Mouse (Mus musculus): ENCODE results near the gene Mast4. TPM values are rescaled to one million over a fixed set of nuclear protein-coding genes. Genes with fewer than 3 reads are reported as not detected.

Mast4 gene
- total RNA-seq, 2 experiments from 2014 or later, result 43.1 to 43.4 TPM

DNA sequence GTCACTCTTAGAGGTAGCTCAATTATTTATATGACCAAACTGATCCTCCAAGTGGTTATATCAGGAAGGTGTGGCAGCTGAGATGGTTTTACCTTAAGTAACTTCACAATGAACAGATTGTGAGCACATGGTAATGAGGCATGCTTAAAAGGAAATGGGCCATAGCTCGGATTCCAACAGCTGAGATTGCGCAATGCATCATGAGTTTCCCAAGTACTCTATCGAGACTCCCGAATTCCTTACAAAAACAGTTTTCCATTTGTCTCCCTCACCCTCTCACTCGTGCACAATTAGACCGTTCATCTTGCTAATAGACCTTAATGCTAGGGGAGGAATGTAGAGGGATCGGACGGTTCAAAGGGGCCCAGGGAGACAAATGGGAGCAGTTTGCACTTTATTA is 564.1 kb downstream of the Mast4 start:
- no peak for DNase-seq
- intact Hi-C loops (cut with DNase I), result no loop called here

DNA sequence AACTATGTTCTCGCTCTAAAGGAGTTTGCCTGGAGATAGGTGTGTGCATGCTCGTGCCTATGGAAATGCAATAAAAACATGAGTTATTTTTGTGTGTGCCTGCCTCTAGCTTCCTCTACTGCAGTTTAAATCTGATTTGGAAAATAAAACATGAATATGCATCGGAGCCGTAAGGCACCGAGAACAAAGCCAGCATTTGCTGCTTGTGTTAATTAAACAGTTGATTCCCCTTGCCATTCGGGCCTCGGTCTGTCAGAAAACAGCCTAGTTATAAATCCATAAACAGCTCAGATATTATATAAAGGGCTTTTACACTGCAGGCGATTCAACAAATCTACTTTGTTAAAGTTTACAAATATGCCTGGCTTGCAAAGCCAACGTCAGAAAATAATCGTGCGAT is 565.8 kb downstream of the Mast4 start:
- intact Hi-C loops (cut with DNase I), result no loop called here
- no peak for DNase-seq

GRCm38 (mm10) chr13:102767110-102767509 is 567.2 kb downstream of the Mast4 start:
- no peak for DNase-seq
- intact Hi-C loops (cut with DNase I), result no loop called here

DNA sequence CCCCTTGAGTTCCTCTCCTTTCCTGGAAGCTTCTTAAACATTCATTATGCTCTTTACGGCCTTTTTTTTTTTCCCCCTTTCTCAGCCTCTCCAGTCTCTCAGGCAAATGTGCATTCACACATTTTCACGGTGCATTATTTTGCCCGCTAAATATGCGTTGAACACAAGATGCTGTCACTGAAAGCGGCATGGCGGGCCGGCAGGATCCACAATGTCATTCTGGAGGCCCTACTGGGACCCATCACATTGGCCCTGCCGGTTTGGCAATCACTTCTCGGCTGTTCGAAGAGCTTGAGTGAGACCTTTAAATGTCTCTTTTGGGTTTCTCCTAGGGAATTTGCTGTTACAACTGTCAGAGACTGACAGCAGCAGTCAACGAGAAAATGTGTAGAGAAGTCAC is 569.1 kb downstream of the Mast4 start:
- intact Hi-C loops (cut with DNase I), result no loop called here
- DNase-seq, result peak; percentile 18

- DNase-seq, result no peak
- intact Hi-C loops (cut with DNase I), result no loop called here
Measured at GRCm38 (mm10) chr13:102764218-102764617, 570.1 kb downstream of the Mast4 start.

- intact Hi-C loops (cut with DNase I), result no loop called here
- no peak for DNase-seq
Measured at GRCm38 (mm10) chr13:102762203-102762602, 572.1 kb downstream of the Mast4 start.

GRCm38 (mm10) chr13:102761410-102761809 is 572.9 kb downstream of the Mast4 start:
- intact Hi-C loops (cut with DNase I), result no loop called here
- DNase-seq, result no peak

DNA sequence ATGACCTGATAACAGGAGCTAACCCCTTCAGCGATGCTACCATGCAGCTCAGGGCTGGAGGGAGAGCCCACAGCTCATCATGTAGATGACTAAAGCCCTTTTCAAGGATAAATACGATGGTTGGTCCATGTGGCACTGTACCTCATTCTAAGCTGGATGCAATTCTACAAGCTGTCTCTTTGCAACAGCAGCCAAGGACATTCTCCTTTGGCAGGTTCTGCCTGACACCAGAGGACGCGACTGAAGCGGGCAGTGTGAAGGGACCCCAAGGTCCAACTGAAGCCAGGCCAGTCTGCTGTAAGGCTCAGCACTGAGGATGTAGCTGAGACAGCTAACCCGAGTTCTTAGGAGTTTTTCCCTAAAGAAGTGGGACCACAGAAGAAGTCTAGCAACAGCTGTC is 576.3 kb downstream of the Mast4 start:
- intact Hi-C loops (cut with DNase I), result no loop called here
- DNase-seq, result no peak

GRCm38 (mm10) chr13:102756071-102756470 is 578.2 kb downstream of the Mast4 start:
- intact Hi-C loops (cut with DNase I), result no loop called here
- no peak for DNase-seq

- intact Hi-C loops (cut with DNase I), result no loop called here
Measured at GRCm38 (mm10) chr13:102755124-102755523, 579.2 kb downstream of the Mast4 start.

GRCm38 (mm10) chr13:102753714-102754556 is 580.4 kb downstream of the Mast4 start:
- intact Hi-C loops (cut with DNase I), result no loop called here
- DNase-seq, result no peak

More at GRCm38 (mm10) chr13:102755124-102755523, 579.2 kb downstream of the Mast4 start:
- DNase-seq, result no peak

GRCm38 (mm10) chr13:102749891-102750290 is 584.4 kb downstream of the Mast4 start:
- intact Hi-C loops (cut with DNase I), result loop anchor here (5.0 kb wide), 1 partner anchor 73 kb away; no protein-coding TSS in a partner anchor
- DNase-seq, result no peak

DNA sequence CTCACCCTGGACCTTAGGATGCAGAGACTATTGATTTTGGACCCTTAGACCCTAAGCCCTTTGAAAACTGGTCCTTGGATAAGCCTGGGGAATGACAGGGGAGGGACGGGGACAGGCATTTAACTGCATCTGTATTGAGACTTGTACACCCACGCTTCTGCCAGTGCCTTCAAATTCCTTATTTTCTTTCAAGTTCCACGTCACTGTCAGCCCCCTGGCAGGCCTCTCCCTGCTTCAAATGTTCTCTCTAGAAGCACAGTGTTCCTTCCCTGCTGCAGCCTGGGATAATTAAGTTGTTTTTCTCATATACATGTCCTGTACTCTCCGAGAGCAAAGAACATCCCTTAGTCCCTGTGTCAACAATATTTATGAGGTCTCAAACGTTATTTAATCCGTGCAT is 585.1 kb downstream of the Mast4 start:
- DNase-seq, result no peak
- intact Hi-C loops (cut with DNase I), result loop anchor here (5.0 kb wide), 1 partner anchor 72 kb away; no protein-coding TSS in a partner anchor

DNA sequence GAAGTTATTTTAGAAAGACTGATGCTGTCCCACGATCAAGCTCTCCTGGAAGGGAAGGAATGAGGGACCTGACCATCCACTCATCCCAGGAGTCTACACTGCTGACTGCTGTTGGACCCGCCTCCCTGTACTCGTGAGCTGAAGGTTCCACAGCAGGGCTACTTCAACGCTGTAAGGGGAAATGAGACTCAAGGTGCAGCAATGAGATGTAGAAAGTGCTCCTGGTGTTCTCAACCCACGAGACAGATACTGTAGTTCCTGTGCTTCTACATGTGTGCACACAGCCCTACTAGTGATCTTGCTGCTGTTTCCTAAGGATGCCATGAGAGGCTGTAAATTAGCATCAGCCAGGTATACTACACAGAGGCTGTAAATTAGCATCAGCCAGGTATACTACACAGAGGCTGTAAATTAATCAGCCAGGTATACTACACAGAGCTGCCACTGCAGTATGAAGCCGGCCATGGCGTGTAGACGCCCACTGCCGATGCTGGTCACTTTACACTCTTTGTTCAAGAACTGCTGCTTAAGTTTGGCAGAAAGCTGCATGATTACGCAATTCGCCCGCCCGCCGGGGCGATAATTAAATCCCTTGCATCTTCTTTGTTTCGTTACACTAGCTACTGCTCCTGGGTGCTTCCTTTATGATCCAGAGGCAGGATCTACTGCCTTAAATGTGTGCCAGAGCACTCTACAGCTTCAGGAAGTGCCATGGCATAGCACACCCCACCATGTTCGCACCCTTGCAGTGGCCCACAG is 587.3 kb downstream of the Mast4 start:
- no peak for DNase-seq
- intact Hi-C loops (cut with DNase I), result loop anchor here (5.0 kb wide), 1 partner anchor 70 kb away; no protein-coding TSS in a partner anchor

- DNase-seq, result no peak
- intact Hi-C loops (cut with DNase I), result loop anchor here (5.0 kb wide), 1 partner anchor 68 kb away; no protein-coding TSS in a partner anchor
Measured at GRCm38 (mm10) chr13:102745626-102746342, 588.5 kb downstream of the Mast4 start.

- no peak for DNase-seq
- intact Hi-C loops (cut with DNase I), result loop anchor here (5.0 kb wide), 1 partner anchor 68 kb away; no protein-coding TSS in a partner anchor
Measured at GRCm38 (mm10) chr13:102745270-102745600, 589.1 kb downstream of the Mast4 start.

DNA sequence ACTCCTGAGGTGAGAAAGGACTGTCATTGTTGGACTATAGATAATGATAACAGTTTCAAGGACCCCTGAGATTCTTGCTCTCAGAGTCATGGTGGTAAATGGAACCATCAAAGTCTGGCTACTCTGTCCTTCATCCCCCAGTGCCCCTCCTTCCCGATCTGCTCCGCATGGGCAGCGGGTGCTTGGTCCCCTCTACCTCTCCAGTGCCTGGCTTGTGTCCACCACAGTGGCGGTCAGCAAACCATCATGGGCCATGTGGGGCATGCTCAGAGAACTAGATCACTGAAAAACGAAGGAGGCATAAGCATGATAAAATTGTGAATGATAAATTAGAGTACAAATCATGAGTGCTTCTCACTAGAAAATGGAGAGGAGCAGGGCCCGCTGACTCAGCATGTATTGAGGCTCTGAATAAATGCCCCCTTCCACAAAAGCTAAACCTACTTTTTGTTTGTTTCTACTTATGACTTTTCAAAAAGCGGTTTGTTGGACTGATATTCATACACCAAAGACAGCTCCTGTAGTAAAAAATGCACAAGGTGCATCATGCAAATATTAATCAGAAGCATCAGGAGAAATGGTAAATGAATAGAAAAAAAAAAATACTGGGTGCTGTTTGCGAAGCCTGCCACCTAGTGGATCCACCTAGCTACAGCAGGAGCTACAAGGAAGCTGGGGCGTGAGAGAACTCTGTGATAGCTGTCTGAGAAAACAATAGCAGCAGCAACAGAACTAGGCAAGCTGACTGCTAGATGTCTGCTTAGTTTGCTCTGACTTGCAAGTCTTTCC is 589.6 kb downstream of the Mast4 start:
- intact Hi-C loops (cut with DNase I), result loop anchor here (5.0 kb wide), 1 partner anchor 67 kb away; no protein-coding TSS in a partner anchor
- DNase-seq, result peak; percentile 43

- DNase-seq, result no peak
- intact Hi-C loops (cut with DNase I), result no loop called here
Measured at GRCm38 (mm10) chr13:102739720-102740535, 594.4 kb downstream of the Mast4 start.

- no peak for DNase-seq
- intact Hi-C loops (cut with DNase I), result no loop called here
Measured at GRCm38 (mm10) chr13:102737811-102738210, 596.5 kb downstream of the Mast4 start.

Measured in left cerebral cortex, postnatal 4 days (tissue).